In the genomic region with DNA sequence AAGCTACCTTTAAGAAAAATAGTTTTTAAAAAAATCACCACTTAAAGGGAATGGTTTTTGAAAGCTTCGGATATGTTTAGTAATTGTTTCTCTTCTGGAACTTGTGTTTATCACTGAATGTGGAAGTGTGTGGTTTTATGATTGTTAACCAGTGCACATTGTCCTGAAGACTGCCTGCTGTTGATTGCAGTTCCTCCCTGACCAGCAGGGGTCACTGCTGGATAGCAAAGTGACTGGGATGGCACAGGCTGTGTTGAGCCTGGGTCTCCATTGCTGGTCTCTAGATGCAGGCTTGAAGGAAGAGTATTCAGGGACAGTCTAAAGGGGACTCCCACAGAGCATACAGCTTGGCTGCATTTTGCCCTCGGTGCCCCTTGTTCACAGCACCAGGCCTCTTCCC, we compare ENCODE assay signal across 1 mouse cellular context.
TF ChIP-seq lines count a peak whose summit lies in the region.

No protein-coding gene starts in this region.

TF ChIP-seq in CH12.LX, 34 proteins besides CTCF, POLR2A, EP300 and RAD21 (continued from another document):
- TF ChIP-seq MYC (IDR thresholded peaks at IDR 0.05; ENCODE audit: low read depth, low read length): 0 out of 2 replicates have a peak, but pooled peaks have one; percentile 37
- TF ChIP-seq IRF4 (IDR thresholded peaks at IDR 0.05; ENCODE audit: low read depth, low read length): peak; percentile 31; the same call in 1 of the 2 replicates
- TF ChIP-seq GABPA (IDR thresholded peaks at IDR 0.05; ENCODE audit: insufficient replicate concordance, low read depth, low read length): no peak
TF ChIP-seq in CH12.LX: peak in this region for 5.
